Mouse (Mus musculus) adrenal gland, postnatal 4 days (tissue): ENCODE data around the gene Olfr374. TPM values are rescaled to one million over a fixed set of nuclear protein-coding genes. Genes with fewer than 3 reads are reported as not detected.
"Not testable (repeated sequence)": the region's sequence is repeated elsewhere in the genome, so short reads cannot be mapped to it uniquely, and the experiment has no call there.

Experiments used
- DNase-seq, 2 experiments: peaks; one replicate each; pipeline ENCODE4 v3.0.0; 2021 to 2022; ENCODE audit warnings: low spot score in 2 of 2, mixed read lengths in 2 of 2
- long read RNA-seq, 2 experiments: library from polyadenylated mRNA; stranded (forward); transcript quantifications; one replicate each; pipeline ENCODE4 v2.0.0; 2021
- total RNA-seq, 2 experiments: library from RNA; stranded (reverse); gene quantifications; 2 replicates each; pipeline ENCODE4 v1.2.3; 2021

Olfr374 gene
- total RNA-seq, result not detected
- long read RNA-seq, experiment 1, result 0 reads
- long read RNA-seq, experiment 2, result 0 reads

DNA sequence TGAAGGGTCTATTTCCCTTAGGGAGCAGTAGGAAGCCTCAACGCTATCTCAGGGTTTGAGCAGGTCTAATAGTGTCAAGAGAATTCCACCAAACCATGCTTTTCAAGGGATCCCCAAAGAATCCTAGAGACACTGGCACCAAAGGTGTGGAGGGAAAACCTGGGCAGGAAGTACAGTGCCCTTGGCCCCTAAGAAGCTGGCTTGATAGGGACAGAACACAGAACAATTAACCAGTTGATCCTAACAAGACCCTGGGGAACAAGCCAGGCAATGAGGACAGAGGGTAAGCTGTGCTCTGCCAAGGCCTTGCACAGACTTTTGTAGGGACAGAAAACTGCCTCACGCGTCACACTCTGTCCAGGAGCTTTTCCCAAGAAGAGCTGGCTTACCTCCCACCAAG lies at the start of gene Olfr374:
Olfr374 (plus strand) TSS at position 301 of the 400 bp plus-strand sequence.
- DNase-seq, result no peak

DNA sequence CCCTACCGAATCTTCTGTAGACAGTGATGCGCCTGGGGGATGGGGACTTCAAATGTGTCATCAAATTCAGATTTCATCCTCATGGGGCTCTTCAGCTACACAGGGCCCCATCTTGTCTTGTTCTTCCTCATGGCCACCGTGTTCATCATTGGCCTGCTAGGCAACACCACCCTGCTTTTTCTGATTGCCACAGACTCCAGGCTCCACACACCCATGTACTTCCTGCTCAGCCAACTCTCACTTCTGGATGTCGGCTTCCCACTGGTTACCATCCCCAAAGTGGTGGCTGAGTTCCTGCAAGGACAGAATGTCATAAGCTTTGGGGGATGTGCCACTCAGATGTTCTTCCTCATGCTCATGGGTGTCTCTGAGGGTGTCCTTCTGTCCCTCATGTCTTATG lies 49.2 kb upstream of the Olfr374 start:
- not testable (repeated sequence) for DNase-seq

DNA sequence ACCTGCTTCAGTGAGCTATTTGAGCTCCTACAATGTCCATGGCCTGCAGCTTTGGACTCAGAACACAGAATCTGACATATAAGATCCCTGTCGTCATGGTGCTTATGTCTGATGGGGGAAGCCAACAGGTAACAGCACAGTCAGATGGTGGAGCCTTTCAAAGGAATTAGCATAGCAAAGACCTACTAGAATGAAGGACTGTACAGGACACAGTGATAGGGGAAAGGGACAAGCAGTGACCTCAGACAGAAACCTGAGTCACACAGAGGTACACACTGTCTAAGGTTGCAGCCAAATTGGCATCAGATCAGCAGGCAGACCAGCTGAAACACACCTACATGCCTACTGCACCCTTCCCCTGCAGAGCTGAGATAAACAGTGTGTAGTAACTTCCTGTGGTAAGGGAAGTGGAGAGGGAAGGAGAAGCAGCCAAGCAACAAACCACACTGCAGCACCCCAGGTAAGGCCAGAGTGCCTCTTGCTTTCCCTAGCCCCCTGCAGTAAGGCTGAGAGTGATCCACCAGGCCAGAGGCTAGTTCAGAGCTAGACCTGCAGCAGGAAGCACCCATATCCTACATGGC lies 39.9 kb upstream of the Olfr374 start:
- DNase-seq, result not testable (repeated sequence)

DNA sequence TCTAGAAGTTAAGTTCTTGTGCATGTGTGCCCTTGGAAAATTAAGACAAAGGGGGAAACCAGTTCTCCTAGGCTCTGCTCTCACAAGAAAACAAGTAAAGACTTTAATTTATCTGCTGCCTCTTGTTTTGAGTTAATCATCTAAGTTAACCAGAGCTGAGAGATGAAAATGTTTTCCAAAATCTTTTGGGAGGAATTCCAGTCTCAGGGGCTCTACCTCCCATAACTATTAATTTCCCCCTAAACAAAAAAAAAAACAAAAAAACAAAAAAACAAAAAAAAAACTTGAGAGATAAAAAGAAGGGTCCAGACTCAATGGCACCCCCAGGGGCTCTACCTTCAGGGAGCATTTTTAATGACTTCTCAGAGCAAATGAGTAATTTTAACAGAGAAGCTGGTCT lies 24.0 kb upstream of the Olfr374 start, which contains the start of gene Olfr373:
Olfr373 (plus strand) TSS at position 301 of the 400 bp plus-strand sequence.
- DNase-seq, result not testable (repeated sequence)

DNA sequence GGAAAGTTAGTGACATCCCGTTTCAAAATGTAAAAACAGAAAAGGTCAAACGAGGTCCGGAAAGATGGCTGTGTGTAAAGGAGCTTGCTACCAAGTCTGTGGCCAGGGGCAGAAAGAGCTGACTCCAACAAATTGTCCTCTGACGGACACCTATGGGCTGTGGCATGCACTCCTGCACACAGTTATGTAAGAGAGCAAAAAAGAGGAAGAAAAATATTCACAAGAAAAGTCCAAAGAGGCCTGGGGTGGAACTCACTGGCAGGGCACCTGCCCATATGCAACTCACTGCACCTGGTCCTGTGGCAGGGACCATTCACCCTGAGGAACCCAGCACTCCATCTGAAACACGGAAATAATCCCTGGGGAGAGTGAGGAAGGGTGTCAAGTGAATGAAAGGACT lies 22.1 kb upstream of the Olfr374 start:
- DNase-seq, result no peak

DNA sequence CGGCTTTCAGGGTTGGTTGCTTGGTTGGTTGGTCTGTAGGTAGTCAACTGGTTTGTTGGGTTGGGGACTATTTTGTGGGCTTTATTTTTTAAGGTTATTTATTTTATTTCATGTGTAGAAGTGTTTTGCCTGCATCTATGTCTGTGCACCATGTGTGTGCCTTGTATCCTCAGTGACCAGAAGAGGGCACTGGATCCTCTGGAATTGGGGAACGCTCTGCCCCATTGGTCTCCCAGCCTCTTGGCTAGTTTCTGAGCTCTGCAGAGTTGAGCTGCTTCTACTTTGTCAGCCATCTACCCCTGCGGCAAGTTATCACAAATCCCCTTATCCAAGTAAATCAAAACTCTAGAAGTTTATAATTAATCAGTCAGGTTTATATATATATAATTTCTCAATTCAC lies 19.2 kb upstream of the Olfr374 start:
- DNase-seq, result not testable (repeated sequence)

DNA sequence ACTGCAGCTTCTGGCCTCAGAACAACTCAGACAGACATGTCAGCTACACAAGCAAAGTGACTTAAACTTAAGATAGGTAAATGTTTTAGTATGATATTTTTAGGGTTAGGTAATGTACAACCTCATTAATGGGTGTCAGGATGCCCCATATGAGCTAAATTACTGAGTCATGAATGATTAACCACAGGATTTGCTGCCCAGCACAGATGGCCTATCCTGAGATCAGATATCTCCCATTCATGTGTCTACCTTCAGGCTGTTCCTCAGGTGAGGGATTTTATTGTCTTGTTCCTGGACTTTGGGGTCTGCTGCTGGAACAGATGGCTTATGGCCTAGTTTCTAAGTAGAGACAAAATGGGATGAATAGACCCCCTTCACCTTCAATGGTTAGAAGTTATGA lies 10.1 kb upstream of the Olfr374 start:
- not testable (repeated sequence) for DNase-seq

DNA sequence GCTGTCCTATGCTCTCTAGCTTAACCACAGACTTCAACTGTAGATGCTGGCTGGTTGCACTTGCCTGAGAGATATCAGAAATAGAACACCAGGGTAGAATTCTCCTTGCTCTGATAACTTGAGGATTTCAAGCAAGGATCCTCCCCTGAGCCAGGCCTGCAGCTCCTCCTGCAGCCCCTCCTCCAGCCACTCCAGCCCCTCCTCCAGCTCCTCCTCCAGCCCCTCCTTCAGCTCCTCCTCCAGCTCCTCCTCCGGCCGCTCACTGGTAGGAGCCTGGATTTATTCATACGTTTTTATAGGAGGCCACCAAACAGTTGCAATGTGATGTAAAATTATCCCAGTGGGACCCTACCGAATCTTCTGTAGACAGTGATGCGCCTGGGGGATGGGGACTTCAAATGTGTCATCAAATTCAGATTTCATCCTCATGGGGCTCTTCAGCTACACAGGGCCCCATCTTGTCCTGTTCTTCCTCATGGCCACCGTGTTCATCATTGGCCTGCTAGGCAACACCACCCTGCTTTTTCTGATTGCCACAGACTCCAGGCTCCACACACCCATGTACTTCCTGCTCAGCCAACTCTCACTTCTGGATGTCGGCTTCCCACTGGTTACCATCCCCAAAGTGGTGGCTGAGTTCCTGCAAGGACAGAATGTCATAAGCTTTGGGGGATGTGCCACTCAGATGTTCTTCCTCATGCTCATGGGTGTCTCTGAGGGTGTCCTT lies 7.3 kb upstream of the Olfr374 start:
- not testable (repeated sequence) for DNase-seq

DNA sequence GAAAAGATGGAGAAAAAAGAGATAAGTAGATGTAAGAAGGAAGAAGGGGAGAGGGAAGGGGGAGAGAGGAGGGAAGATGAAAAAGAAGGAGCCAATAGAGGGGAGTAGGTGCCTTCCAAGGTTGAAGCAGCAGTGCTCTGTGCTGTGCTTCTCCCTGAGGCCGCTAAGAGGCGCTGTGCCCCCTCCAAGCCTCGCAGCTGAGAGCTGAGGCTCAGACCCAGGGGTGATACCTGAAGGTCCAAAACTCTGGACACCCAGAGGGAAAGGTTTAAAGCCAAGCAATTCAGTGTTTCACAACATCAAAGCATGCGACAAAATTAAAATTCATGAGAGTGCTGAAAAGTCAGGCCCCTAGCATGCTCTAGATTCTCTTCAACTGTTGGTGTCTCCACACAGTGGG lies 1.7 kb upstream of the Olfr374 start:
- DNase-seq, result no peak

DNA sequence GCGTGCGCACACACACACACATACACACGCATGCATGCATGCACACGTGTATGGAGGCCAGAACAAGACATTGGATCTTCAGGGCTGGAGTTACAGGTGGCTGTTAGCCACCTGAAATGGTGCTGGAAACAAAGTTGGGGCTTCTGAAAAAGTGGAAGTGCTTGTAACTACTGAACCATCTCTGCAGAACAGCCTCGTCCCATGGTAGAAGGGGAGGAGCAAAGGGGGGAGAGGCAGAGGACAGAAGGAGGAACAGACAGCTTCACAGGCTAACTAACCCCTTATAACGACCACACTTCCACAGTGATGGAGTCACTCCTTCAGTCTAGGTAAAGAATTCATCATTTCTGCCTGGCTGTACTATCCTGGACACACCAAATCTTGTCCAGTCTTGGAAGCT lies 4.0 kb downstream of the Olfr374 start:
- DNase-seq, result no peak

DNA sequence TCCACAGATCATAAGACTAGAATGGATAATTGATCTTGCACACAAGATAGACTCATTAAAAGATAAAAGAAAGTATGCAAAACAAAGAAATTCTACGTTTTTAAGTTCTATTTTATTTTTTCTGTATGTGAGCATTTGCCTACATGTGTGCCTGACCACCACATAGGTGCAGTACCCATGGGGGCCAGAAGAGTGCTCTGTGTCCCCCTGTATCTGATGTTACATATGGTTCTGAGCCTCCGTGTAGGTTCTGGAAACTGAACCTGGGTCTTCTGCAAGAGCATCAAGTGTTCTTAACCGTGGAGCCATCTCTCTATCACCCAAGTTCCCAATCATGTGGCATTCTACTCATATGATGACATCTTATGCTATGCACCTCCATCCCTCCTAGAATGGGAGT lies 5.6 kb downstream of the Olfr374 start:
- DNase-seq, result no peak

DNA sequence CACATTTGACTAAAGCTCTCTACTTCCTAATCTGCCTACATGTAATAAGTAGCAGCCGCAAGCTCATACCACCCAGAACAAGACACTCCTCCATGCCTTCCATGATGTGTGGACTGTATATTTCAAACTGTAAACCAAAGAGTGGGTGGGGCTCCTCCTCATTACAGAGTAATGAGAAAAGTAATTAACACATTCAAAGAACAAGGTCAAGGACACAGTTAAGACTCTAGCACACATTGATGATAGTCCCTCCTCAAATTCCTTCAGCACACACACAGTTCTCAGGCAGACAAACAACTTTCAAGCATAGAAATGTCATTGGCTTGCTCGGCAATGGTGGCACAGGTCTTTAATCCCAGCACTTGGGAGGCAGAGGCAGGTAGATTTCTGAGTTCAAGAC lies 8.4 kb downstream of the Olfr374 start:
- DNase-seq, result no peak

DNA sequence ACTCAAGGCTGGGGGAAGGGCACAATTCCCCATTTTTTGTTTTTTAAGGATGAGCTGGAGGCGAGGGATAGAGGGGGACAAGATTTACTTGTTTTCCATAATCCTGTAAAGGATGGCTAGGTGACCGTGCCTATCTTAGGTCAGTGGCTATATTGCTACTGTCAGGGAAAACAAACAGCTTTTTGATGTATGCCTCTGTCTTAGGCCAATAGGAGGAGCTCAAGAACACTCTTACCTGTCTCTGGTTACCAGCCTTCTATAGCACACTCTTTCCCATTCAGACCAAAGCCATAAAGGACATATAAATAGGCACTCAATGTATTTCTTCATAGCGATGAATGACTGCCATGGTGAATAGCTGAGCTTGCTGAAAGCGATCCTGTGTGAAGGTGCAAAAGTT lies 11.8 kb downstream of the Olfr374 start:
- no peak for DNase-seq

DNA sequence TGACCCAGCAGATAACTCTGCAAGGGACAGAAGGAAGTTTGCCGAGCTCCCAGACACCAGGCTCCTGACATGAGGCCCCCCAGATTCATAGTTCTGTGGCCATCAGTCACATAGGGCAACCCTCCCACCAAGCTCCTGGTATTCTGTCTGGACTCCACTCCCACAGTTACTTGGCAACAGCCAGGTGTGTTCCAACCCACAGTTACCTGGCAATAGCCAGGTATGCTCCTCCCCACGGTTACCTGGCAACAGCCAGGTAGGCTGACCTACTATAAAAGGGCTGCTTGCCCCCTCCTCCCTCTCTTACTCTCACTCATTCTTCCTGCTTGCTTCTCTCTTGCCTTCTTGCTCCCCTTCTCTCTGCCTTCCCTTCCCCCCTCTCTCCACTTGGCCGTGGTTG lies 14.6 kb downstream of the Olfr374 start:
- not testable (repeated sequence) for DNase-seq

DNA sequence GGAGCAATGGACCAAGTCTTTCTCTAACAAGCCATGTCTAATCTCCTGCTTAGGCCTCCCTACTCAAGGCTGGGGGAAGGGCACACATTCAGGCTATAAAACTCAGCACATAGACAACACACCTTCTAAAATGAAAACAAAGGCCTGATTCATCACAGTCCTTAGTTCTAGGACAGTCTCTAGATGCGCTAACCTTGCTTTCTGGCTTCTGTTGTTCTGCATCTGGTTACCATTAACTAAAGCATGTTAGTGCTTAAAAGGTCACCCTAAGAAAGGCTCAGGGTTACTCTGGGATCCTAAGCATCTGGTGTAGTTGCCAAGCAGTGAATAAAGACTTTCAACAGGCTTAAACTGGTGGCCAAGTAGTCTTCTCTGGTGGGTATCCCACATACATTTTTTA lies 15.2 kb downstream of the Olfr374 start:
- DNase-seq, result no peak

DNA sequence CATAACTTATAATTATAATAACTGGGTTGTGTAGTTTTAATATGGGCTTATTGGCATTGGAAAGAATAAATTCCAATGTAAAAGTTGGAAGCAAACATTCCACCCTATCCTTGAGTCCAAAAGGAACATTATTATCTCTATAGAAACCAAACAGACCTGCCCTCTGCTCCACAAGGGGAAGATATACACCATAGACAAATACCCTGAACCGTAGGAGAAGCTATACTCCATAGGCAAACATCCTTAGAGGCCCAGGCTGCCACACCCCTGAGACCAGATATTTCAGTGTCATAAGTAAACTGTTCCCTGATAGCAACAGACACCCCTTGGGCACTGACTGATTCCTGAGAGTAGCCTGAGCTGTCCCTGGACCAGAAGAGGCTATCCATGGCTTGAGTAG lies 21.0 kb downstream of the Olfr374 start:
- DNase-seq, result no peak

DNA sequence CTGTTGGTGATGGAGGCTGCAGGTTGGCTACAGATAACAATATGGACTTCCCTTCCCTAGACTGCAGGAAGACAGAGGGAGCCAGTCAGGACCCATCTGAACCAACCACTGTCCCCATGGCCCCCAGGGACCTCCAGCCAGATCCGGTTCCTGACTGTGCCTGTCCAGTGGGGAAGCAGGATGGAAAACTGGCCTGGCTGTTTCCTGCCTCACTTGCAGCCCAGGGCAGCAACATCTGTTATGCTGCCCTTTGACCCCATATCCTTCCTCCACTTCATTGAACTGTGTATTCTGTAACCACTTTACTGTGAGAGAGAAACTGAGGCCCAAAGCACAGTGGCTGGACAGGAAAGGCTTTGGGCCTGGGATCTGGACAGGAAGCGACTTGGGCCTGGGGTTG lies 24.4 kb downstream of the Olfr374 start:
- no peak for DNase-seq

DNA sequence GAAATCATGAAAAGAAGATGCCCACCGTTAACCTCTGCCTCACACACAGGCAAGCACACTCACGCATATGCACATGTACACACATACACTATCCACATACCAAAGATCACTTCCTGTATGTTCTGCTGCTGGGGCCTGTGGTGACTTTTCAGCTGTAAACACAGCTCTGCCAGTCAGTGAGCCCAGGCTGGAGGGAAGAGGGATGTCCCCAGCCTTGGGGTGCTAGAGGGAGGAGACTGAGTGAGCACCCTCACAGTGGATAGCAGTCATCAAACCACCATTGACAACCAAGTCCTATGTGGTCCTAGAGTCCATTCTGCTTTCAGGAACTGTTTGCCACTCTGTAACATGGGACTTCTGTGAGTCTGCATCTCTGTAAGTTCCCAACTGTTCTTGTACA lies 25.1 kb downstream of the Olfr374 start:
- DNase-seq, result no peak

DNA sequence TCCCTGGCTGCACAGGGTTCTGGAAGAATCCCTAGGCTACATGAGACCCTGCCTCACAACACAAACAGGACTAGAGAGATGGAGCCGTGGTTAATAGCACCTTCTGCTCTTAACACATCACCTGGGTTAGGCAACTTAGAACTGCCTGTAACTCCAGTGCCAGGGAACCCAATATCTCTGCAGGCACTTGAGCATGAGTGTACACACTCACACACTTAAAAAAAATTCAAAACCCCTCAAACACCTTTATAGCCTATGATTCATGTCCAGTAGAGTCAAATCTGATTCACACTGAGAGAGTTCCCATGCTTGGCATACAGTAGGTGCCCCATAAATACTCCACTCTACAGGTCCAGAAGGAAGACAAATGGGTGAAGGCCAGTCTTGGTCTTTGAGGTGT lies 25.6 kb downstream of the Olfr374 start:
- no peak for DNase-seq

DNA sequence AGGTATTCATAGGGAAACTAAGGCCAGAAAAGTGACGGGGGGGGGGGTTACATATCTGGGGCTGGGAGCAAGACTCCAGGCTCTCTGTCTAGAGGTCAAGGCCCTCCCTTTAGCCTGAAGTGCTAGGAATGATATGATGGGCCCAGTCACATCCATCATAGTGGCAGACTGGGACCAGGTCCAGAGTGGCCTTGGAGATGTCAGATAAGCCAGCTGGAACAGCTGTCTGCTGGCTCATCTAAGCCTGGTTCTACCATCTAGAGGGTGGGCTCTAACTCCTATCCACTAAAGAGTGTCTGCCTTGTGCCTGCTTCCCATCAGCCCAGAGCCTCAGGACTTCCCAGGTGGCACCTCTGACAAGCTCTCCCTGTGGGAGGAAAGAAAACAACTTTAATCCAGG lies 26.1 kb downstream of the Olfr374 start:
- DNase-seq, result peak in 1 of 2 experiments; percentile 47

DNA sequence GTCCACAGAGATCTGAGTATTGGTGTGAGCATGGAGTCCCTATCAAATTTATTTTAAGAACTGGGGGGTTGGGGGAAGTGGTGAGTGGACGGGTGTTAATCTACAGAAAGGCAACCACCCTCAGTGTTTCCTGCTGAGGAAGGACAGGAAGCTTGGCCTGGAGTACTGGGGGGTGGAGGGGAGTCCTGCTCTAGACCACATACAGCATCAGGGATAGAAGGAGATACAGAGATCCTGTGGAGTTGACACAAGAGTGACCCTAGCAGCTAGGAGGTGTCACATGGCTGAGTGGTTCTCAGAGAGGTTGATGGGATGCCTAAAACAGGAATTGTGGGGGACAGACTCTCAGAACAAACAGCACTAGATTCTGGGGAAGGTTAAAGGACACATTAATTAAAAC lies 26.7 kb downstream of the Olfr374 start:
- DNase-seq, result no peak

DNA sequence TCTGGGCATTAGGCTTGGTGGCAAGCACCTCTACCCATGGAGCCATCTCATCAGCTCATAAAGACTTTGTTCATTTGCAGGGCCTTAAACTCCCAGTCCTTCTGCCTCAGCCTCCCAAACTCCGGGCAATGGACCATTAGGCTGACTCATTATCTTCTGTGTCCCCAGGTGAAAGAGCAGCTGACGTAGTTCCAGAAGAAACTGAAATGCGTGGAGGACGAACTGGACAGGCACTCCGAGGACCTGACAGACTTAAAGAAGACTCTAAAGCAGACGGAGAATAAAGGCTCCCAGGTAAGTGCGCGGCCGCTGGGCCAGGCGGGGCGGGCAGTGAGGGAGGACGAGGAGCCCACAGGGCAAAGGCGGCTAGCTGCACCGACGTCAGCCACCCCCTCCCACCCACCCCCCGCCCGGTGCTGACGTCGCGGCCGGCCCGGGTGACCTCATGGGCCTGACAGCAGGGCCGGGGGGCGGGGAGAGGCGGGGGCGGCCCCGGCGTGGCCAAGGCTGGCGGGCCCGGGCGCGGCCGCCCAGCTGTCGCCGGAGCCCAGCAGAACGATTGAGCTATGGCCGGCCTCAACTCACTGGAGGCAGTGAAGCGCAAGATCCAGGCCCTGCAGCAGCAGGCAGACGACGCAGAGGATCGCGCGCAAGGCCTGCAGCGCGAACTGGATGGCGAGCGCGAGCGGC lies 28.1 kb downstream of the Olfr374 start, which contains the start of gene Tpm4:
Tpm4 (plus strand) TSS at position 220 of the 690 bp plus-strand sequence.
- peak; percentile 32 to 45 for DNase-seq
